Mouse (Mus musculus) erythroblast, embryonic 14.5 days (primary cell): ENCODE measurements around the gene Slamf1.

Experiments used
- GATA1 ChIP-seq: IDR thresholded peaks from 2 replicates; pipeline ENCODE4 v1.6.1; 2012; ENCODE audit warnings: low read length, inconsistent platforms, mixed read lengths
- TAL1 ChIP-seq: IDR thresholded peaks from 3 replicates; pipeline ENCODE4 v1.6.1; 2012; ENCODE audit warnings: low read length, inconsistent platforms, mixed read lengths

DNA sequence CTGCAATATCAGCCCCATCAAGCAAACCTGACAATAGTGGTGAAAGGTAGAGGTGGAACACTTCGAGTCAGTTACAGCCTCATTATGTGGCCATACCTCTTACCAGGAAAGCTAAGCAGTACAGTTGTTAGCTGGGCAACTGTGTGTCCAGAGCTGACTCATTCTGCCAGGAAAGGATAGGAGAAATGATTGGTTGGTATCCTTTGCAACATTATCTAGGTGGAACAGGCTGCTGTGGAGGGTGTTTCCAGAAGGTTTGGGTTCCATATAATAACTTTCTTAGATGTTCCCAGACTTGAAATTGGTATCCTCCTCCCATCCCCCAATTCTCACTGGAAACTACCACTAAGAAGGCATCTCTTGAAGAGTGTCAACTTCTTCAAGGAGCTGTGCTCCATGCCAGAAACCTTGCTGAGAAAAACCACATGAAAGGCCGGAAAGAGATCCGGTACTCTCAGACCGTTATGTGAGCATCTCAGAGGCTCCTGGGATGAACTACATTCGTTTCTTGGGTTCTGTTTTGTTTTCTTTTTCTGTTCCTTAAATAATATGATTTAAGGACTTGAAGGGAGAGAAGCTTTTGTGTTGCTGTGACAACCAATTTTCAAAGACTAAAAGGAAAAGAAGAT lies 15.5 kb downstream of the Slamf1 start:
- TF ChIP-seq GATA1: no peak
- peak; percentile 30; the same call in 1 of the 3 replicates for TF ChIP-seq TAL1
